Mouse (Mus musculus): Measurements from ENCODE around the gene Mxi1. TPM values are rescaled to one million over a fixed set of nuclear protein-coding genes. Genes with fewer than 3 reads are reported as not detected.
"Not testable (repeated sequence)": the region's sequence is repeated elsewhere in the genome, so short reads cannot be mapped to it uniquely, and the experiment has no call there.

Mxi1 gene
- polyA plus RNA-seq, 1 experiment from 2014 or later, result 49.8 TPM

GRCm38 (mm10) chr19:53391386-53391785, 81.1 kb downstream of the Mxi1 start:
- Histone ChIP-seq H3K4me3 (ENCODE audit: low read depth, low read length) (peak overlapping the region; percentile 89), H3K9ac (ENCODE audit: low read length) (peak overlapping the region; percentile 74), H3K4me1 (replicated peaks; ENCODE audit: control insufficient read depth, insufficient read depth, low read length) (0 out of 2 replicates have a peak, but pooled peaks cover 2% of the 10 kb centered on the region), H3K27ac (ENCODE audit: low read depth, low read length) (no peak overlapping the region), H3K4me2 (ENCODE audit: low read depth, low read length, severe bottlenecking) (peak overlapping the region; percentile 74), H3K36me3 (ENCODE audit: control insufficient read depth, insufficient read depth, low read length) (peaks cover 4% of the 10 kb centered on the region; the same call in 1 of the 2 replicates), H3K27me3 (ENCODE audit: control insufficient read depth, insufficient read depth, low read length) (no peaks in the 10 kb centered on the region), H3K9me3 (ENCODE audit: control insufficient read depth, low read length) (no peaks in the 10 kb centered on the region)
- 50% methylated on average over 8 of the region's 8 CpGs for WGBS
- DNase-seq (ENCODE audit: low spot score) (no peak), ATAC-seq (replicated peaks; ENCODE audit: low FRiP score) (no peak)

DNA sequence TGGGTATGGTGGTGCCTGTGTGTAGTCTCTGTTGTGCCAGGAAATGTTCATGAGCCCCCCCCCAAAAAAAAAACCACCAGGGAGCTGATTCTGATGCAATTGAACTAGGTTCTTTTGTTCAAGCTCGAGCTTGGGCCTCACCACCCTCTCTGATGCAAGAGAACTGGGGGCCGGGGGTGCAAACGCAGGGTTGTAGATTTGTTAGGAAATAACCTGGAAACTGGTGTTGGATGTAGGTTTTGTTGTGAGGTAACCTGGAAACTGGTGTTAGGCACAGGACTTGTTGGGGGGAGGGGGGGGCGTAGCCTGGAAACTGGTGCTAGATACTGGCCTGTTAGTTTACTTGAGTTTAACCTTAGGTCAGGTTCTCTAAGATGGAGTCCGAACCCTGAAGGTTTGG, 81.5 kb downstream of the Mxi1 start:
- WGBS, result 91% methylated on average over 5 of the region's 5 CpGs
- peak overlapping the region; percentile 74; the same call in 1 of the 2 replicates for H3K4me2 ChIP-seq (ENCODE audit: low read depth, low read length, severe bottlenecking)
- H3K4me1 ChIP-seq (replicated peaks; ENCODE audit: control insufficient read depth, insufficient read depth, low read length), result 0 out of 2 replicates have a peak, but pooled peaks cover 2% of the 10 kb centered on the region
- no peaks in the 10 kb centered on the region for H3K27me3 ChIP-seq (ENCODE audit: control insufficient read depth, insufficient read depth, low read length)
- peaks cover 4% of the 10 kb centered on the region; the same call in 1 of the 2 replicates for H3K36me3 ChIP-seq (ENCODE audit: control insufficient read depth, insufficient read depth, low read length)
- DNase-seq (ENCODE audit: low spot score) (no peak), ATAC-seq (replicated peaks; ENCODE audit: low FRiP score) (no peak)
- H3K27ac ChIP-seq (ENCODE audit: low read depth, low read length), result no peak overlapping the region
- no peaks in the 10 kb centered on the region for H3K9me3 ChIP-seq (ENCODE audit: control insufficient read depth, low read length)
- H3K9ac ChIP-seq (ENCODE audit: low read length), result peak overlapping the region; percentile 74
- H3K4me3 ChIP-seq (ENCODE audit: low read depth, low read length), result peak overlapping the region; percentile 89

DNA sequence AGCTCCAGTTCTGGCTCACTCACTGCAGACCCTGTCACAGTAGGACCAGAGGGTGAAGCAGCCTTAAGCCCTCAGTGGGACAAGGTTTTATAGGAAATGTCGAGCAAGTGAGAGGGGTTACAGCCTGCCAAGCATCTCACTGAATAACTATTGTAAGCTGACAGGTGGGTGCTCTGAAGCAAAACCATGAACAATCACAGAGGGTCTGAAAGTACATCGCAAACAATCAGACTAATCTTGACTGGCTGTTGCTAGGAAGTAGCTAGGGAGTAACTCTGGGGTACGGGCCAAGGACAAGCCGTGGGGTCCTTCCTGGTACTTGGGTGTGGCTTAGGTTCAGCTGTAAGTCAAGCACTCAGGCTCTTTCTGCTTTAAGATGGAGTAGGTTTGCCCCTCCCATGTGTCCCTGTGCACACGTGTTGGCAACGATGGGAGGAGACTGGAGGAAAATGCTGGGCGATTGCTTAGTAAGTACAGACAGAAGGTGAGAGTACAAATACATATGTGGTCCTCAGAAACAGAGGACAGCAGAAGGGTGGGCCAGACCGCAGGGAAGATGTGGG, 82.5 kb downstream of the Mxi1 start:
- no peaks in the 10 kb centered on the region for H3K9me3 ChIP-seq (ENCODE audit: control insufficient read depth, low read length)

GRCm38 (mm10) chr19:53393646-53394045, 83.3 kb downstream of the Mxi1 start:
- Histone ChIP-seq H3K36me3 (ENCODE audit: control insufficient read depth, insufficient read depth, low read length) (no peaks in the 10 kb centered on the region; the same call in 1 of the 2 replicates), H3K9ac (ENCODE audit: low read length) (no peak overlapping the region), H3K9me3 (ENCODE audit: control insufficient read depth, low read length) (no peaks in the 10 kb centered on the region), H3K27me3 (ENCODE audit: control insufficient read depth, insufficient read depth, low read length) (no peaks in the 10 kb centered on the region), H3K4me3 (ENCODE audit: low read depth, low read length) (no peak overlapping the region), H3K4me2 (ENCODE audit: low read depth, low read length, severe bottlenecking) (no peak overlapping the region), H3K27ac (ENCODE audit: low read depth, low read length) (no peak overlapping the region), H3K4me1 (replicated peaks; ENCODE audit: control insufficient read depth, insufficient read depth, low read length) (0 out of 2 replicates have a peak, but pooled peaks cover 2% of the 10 kb centered on the region)
- ATAC-seq (replicated peaks; ENCODE audit: low FRiP score) (no peak), DNase-seq (ENCODE audit: low spot score) (no peak)

More for the DNA sequence above, 82.5 kb downstream of the Mxi1 start:
- Histone ChIP-seq H3K36me3 (ENCODE audit: control insufficient read depth, insufficient read depth, low read length) (no peaks in the 10 kb centered on the region; the same call in 1 of the 2 replicates), H3K9ac (ENCODE audit: low read length) (no peak overlapping the region), H3K4me2 (ENCODE audit: low read depth, low read length, severe bottlenecking) (no peak overlapping the region), H3K27ac (ENCODE audit: low read depth, low read length) (no peak overlapping the region), H3K4me3 (ENCODE audit: low read depth, low read length) (no peak overlapping the region), H3K4me1 (replicated peaks; ENCODE audit: control insufficient read depth, insufficient read depth, low read length) (0 out of 2 replicates have a peak, but pooled peaks cover 2% of the 10 kb centered on the region), H3K27me3 (ENCODE audit: control insufficient read depth, insufficient read depth, low read length) (no peaks in the 10 kb centered on the region)
- 78% methylated on average over 8 of the region's 8 CpGs for WGBS
- ATAC-seq (replicated peaks; ENCODE audit: low FRiP score) (no peak), DNase-seq (ENCODE audit: low spot score) (no peak)

- no peaks in the 10 kb centered on the region for H3K27me3 ChIP-seq (ENCODE audit: control insufficient read depth, insufficient read depth, low read length)
- H3K4me1 ChIP-seq (replicated peaks; ENCODE audit: control insufficient read depth, insufficient read depth, low read length), result no peaks in the 10 kb centered on the region
- no peaks in the 10 kb centered on the region for H3K9me3 ChIP-seq (ENCODE audit: control insufficient read depth, low read length)
- no peak overlapping the region for H3K9ac ChIP-seq (ENCODE audit: low read length)
- no peak overlapping the region for H3K4me3 ChIP-seq (ENCODE audit: low read depth, low read length)
- H3K36me3 ChIP-seq (ENCODE audit: control insufficient read depth, insufficient read depth, low read length), result no peaks in the 10 kb centered on the region
- ATAC-seq (replicated peaks; ENCODE audit: low FRiP score) (no peak), DNase-seq (ENCODE audit: low spot score) (no peak)
- WGBS, result 23% methylated on average over 7 of the region's 7 CpGs
- H3K27ac ChIP-seq (ENCODE audit: low read depth, low read length), result no peak overlapping the region
- no peak overlapping the region for H3K4me2 ChIP-seq (ENCODE audit: low read depth, low read length, severe bottlenecking)
Measured at GRCm38 (mm10) chr19:53394552-53394951, 84.2 kb downstream of the Mxi1 start.

DNA sequence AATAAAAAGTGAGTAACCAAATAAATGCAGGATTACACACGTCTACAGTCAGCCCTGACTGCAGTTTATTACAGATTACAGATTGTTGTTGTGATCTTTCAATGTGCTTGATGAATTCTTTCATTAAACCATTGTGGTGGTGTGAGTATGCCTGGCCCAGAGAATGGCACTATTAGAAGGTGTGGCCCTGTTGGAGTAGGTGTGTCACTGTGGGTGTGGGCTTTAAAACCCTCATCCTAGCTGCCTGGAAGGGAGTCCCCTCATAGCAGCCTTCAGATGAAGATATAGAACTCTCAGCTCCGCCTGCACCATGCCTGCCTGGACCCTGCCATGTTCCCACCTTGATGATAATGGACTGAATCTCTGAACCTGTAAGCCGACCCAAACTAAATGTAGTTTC, 84.6 kb downstream of the Mxi1 start:
- not testable (repeated sequence) for H3K9me3 ChIP-seq (ENCODE audit: control insufficient read depth, low read length); H3K9ac ChIP-seq (ENCODE audit: low read length); ATAC-seq (replicated peaks; ENCODE audit: low FRiP score); H3K4me2 ChIP-seq (ENCODE audit: low read depth, low read length, severe bottlenecking); H3K4me3 ChIP-seq (ENCODE audit: low read depth, low read length); H3K27ac ChIP-seq (ENCODE audit: low read depth, low read length); DNase-seq (ENCODE audit: low spot score); H3K36me3 ChIP-seq (ENCODE audit: control insufficient read depth, insufficient read depth, low read length); H3K27me3 ChIP-seq (ENCODE audit: control insufficient read depth, insufficient read depth, low read length); H3K4me1 ChIP-seq (replicated peaks; ENCODE audit: control insufficient read depth, insufficient read depth, low read length)
- WGBS, result 67% methylated on average over 3 of the region's 3 CpGs

GRCm38 (mm10) chr19:53395805-53396204, 85.5 kb downstream of the Mxi1 start:
- WGBS, result 51% methylated on average over 5 of the region's 5 CpGs
- not testable (repeated sequence) for H3K36me3 ChIP-seq (ENCODE audit: control insufficient read depth, insufficient read depth, low read length); H3K4me1 ChIP-seq (replicated peaks; ENCODE audit: control insufficient read depth, insufficient read depth, low read length); DNase-seq (ENCODE audit: low spot score); H3K27ac ChIP-seq (ENCODE audit: low read depth, low read length); H3K9me3 ChIP-seq (ENCODE audit: control insufficient read depth, low read length); ATAC-seq (replicated peaks; ENCODE audit: low FRiP score); H3K27me3 ChIP-seq (ENCODE audit: control insufficient read depth, insufficient read depth, low read length); H3K4me2 ChIP-seq (ENCODE audit: low read depth, low read length, severe bottlenecking); H3K9ac ChIP-seq (ENCODE audit: low read length); H3K4me3 ChIP-seq (ENCODE audit: low read depth, low read length)

GRCm38 (mm10) chr19:53397451-53398233, 87.3 kb downstream of the Mxi1 start:
- H3K9me3 ChIP-seq (ENCODE audit: control insufficient read depth, low read length), result no peaks in the 10 kb centered on the region
- ATAC-seq (replicated peaks; ENCODE audit: low FRiP score), result no peak

More at GRCm38 (mm10) chr19:53397451-53398233, 87.3 kb downstream of the Mxi1 start:
- no peak overlapping the region for H3K27ac ChIP-seq (ENCODE audit: low read depth, low read length)
- DNase-seq (ENCODE audit: low spot score), result no peak
- no peaks in the 10 kb centered on the region for H3K27me3 ChIP-seq (ENCODE audit: control insufficient read depth, insufficient read depth, low read length)
- 83% methylated on average over 12 of the region's 12 CpGs for WGBS
- no peaks in the 10 kb centered on the region for H3K4me1 ChIP-seq (replicated peaks; ENCODE audit: control insufficient read depth, insufficient read depth, low read length)
- H3K4me2 ChIP-seq (ENCODE audit: low read depth, low read length, severe bottlenecking), result no peak overlapping the region
- no peak overlapping the region for H3K9ac ChIP-seq (ENCODE audit: low read length)
- H3K36me3 ChIP-seq (ENCODE audit: control insufficient read depth, insufficient read depth, low read length), result no peaks in the 10 kb centered on the region
- H3K4me3 ChIP-seq (ENCODE audit: low read depth, low read length), result no peak overlapping the region

Measured in forebrain, embryonic 11.5 days (tissue).